Mouse (Mus musculus) intestine, embryonic 16.5 days (tissue): ENCODE measurements around the gene Samd1. TPM values are rescaled to one million over a fixed set of nuclear protein-coding genes. Genes with fewer than 3 reads are reported as not detected.

Experiments used
- ATAC-seq: fragments of 200-750 bp; cut with Nextera tagmentation; 2 replicates; pipeline ENCODE4 v1.8.0; 2017; ENCODE audit warnings: moderate TSS enrichment, moderate library complexity
- H3K27ac ChIP-seq: fragments of 300-500 bp; sonication (generic); 2 replicates; pipeline ENCODE4 v1.5.1; 2014; ENCODE audit warnings: mild to moderate bottlenecking, low read length
- H3K27me3 ChIP-seq: fragments of 300-500 bp; sonication (generic); replicated peaks from 2 replicates; pipeline ENCODE4 v1.6.1; 2014; ENCODE audit warnings: low read length, control low read depth, mixed read lengths; ENCODE audit not compliant: control insufficient read depth, insufficient read depth
- H3K36me3 ChIP-seq: fragments of 300-500 bp; sonication (generic); 2 replicates; pipeline ENCODE4 v1.6.1; 2014; ENCODE audit warnings: low read length, control low read depth; ENCODE audit not compliant: control insufficient read depth, insufficient read depth
- H3K4me1 ChIP-seq: fragments of 300-500 bp; sonication (generic); 2 replicates; pipeline ENCODE4 v1.6.1; 2014; ENCODE audit warnings: low read length, control low read depth, mixed read lengths; ENCODE audit not compliant: control insufficient read depth, insufficient read depth
- H3K4me2 ChIP-seq: fragments of 300-500 bp; sonication (generic); 2 replicates; pipeline ENCODE4 v1.6.1; 2014; ENCODE audit warnings: low read depth, low read length, control low read depth
- H3K4me3 ChIP-seq: fragments of 300-500 bp; sonication (generic); 2 replicates; pipeline ENCODE4 v1.5.1; 2014; ENCODE audit warnings: mild to moderate bottlenecking, low read length
- H3K9ac ChIP-seq: fragments of 300-500 bp; sonication (generic); 2 replicates; pipeline ENCODE4 v1.6.1; 2014; ENCODE audit warnings: low read depth, low read length
- H3K9me3 ChIP-seq: fragments of 300-500 bp; sonication (generic); 2 replicates; pipeline ENCODE4 v1.6.1; 2016; ENCODE audit warnings: low read length, control low read depth; ENCODE audit not compliant: control insufficient read depth
- WGBS: fragments of 180-500 bp; shearing (Covaris S2); extraction: QIAGEN DNeasy Blood & Tissue Kit; methylation state at CpG from one replicate; pipeline ENCODE4 v1.1.7; 2014; 5-methylcytosine and 5-hydroxymethylcytosine counted together
- polyA plus RNA-seq: library from polyadenylated mRNA; unstranded; fragments of >200 nt; fragmentation: Nextera tagmentation; extraction: Ambion mirVana; gene quantifications from 2 replicates; pipeline ENCODE4 v1.2.1, GENCODE M21; 2015

The Samd1 gene
- polyA plus RNA-seq, 1 experiment from 2014 or later: 5.8 TPM

GRCm38 (mm10) chr8:84019738-84020137, 22.3 kb downstream of the Samd1 start:
- H3K27me3 ChIP-seq: no peaks in the 10 kb centered on the region
- 68% methylated on average over 9 of the region's 9 CpGs for WGBS
- no peaks in the 10 kb centered on the region for H3K36me3 ChIP-seq
- H3K4me3 ChIP-seq: no peak overlapping the region
- H3K4me2 ChIP-seq: no peak overlapping the region
- peaks cover 35% of the 10 kb centered on the region for H3K4me1 ChIP-seq
- ATAC-seq: no peak
- no peak overlapping the region for H3K9ac ChIP-seq
- H3K9me3 ChIP-seq: no peaks in the 10 kb centered on the region
- H3K27ac ChIP-seq: no peak overlapping the region

GRCm38 (mm10) chr8:84021096-84021495, 23.6 kb downstream of the Samd1 start, which contains the start of gene Palm3:
Gene Palm3, plus strand, starts transcription at chr8:84021471.
- H3K4me2 ChIP-seq: peak within 1 kb of the TSS; percentile 51
- H3K36me3 ChIP-seq: no peaks in the 10 kb centered on the region
- H3K9me3 ChIP-seq: no peaks in the 10 kb centered on the region
- peak within 1 kb of the TSS; percentile 27; the same call in 1 of the 2 replicates for H3K27ac ChIP-seq
- peaks cover 40% of the 10 kb centered on the region for H3K4me1 ChIP-seq
- no peaks in the 10 kb centered on the region for H3K27me3 ChIP-seq
- ATAC-seq: peak; percentile 72
- peak within 1 kb of the TSS; percentile 41 for H3K9ac ChIP-seq
- H3K4me3 ChIP-seq: peak within 1 kb of the TSS; percentile 41
- WGBS: 7% methylated on average over 18 of the region's 18 CpGs

- no peaks in the 10 kb centered on the region for H3K9me3 ChIP-seq
- H3K27me3 ChIP-seq: no peaks in the 10 kb centered on the region
- H3K36me3 ChIP-seq: no peaks in the 10 kb centered on the region
- H3K9ac ChIP-seq: peak overlapping the region; percentile 41
- peak overlapping the region; percentile 41 for H3K4me3 ChIP-seq
- H3K27ac ChIP-seq: peak overlapping the region; percentile 27; the same call in 1 of the 2 replicates
- peak overlapping the region; percentile 51 for H3K4me2 ChIP-seq
- H3K4me1 ChIP-seq: peaks cover 41% of the 10 kb centered on the region
- WGBS: 40% methylated on average over 12 of the region's 12 CpGs
- peak; percentile 7; the same call in 1 of the 2 replicates for ATAC-seq
These were observed 24.1 kb downstream of the Samd1 start for GRCm38 (mm10) chr8:84021569-84021968.

- no peak overlapping the region for H3K4me3 ChIP-seq
- H3K27me3 ChIP-seq: no peaks in the 10 kb centered on the region
- ATAC-seq: peak; percentile 31; the same call in 1 of the 2 replicates
- H3K4me2 ChIP-seq: peak overlapping the region; percentile 29; the same call in 1 of the 2 replicates
- no peaks in the 10 kb centered on the region for H3K9me3 ChIP-seq
- peaks cover 41% of the 10 kb centered on the region for H3K4me1 ChIP-seq
- no peaks in the 10 kb centered on the region for H3K36me3 ChIP-seq
- WGBS: 7% methylated on average over 5 of the region's 5 CpGs
- no peak overlapping the region for H3K27ac ChIP-seq
- no peak overlapping the region for H3K9ac ChIP-seq
These were observed 25.6 kb downstream of the Samd1 start for GRCm38 (mm10) chr8:84023085-84023484.

- WGBS: 38% methylated on average over 1 of the region's 1 CpGs
- H3K9me3 ChIP-seq: no peaks in the 10 kb centered on the region
- H3K4me2 ChIP-seq: peak overlapping the region; percentile 29; the same call in 1 of the 2 replicates
- no peaks in the 10 kb centered on the region for H3K36me3 ChIP-seq
- no peak overlapping the region for H3K27ac ChIP-seq
- H3K4me1 ChIP-seq: peaks cover 41% of the 10 kb centered on the region
- peak; percentile 28; the same call in 1 of the 2 replicates for ATAC-seq
- no peaks in the 10 kb centered on the region for H3K27me3 ChIP-seq
- H3K9ac ChIP-seq: no peak overlapping the region
- H3K4me3 ChIP-seq: no peak overlapping the region
These were observed 26.2 kb downstream of the Samd1 start for GRCm38 (mm10) chr8:84023631-84024030.

- no peak overlapping the region for H3K27ac ChIP-seq
- H3K36me3 ChIP-seq: no peaks in the 10 kb centered on the region
- no peak for ATAC-seq
- H3K4me2 ChIP-seq: no peak overlapping the region
- no peak overlapping the region for H3K9ac ChIP-seq
- no peak overlapping the region for H3K4me3 ChIP-seq
- H3K27me3 ChIP-seq: no peaks in the 10 kb centered on the region
- H3K9me3 ChIP-seq: no peaks in the 10 kb centered on the region
- peaks cover 41% of the 10 kb centered on the region for H3K4me1 ChIP-seq
- 17% methylated on average over 10 of the region's 10 CpGs for WGBS
These were observed 26.7 kb downstream of the Samd1 start for GRCm38 (mm10) chr8:84024171-84024570.

GRCm38 (mm10) chr8:84025863-84026262, 28.4 kb downstream of the Samd1 start:
- Histone ChIP-seq H3K9ac (peak overlapping the region; percentile 64), H3K4me3 (peak overlapping the region; percentile 51), H3K4me1 (peaks cover 32% of the 10 kb centered on the region), H3K27ac (no peak overlapping the region), H3K27me3 (no peaks in the 10 kb centered on the region), H3K36me3 (no peaks in the 10 kb centered on the region), H3K9me3 (no peaks in the 10 kb centered on the region), H3K4me2 (peak overlapping the region; percentile 90)
- 6% methylated on average over 41 of the region's 41 CpGs for WGBS
- ATAC-seq: peak; percentile 34

GRCm38 (mm10) chr8:84027449-84027848, 30.0 kb downstream of the Samd1 start:
- Histone ChIP-seq H3K4me2 (no peak overlapping the region), H3K27ac (no peak overlapping the region), H3K4me3 (no peak overlapping the region), H3K9me3 (no peaks in the 10 kb centered on the region), H3K27me3 (no peaks in the 10 kb centered on the region), H3K36me3 (no peaks in the 10 kb centered on the region), H3K4me1 (peaks cover 23% of the 10 kb centered on the region), H3K9ac (no peak overlapping the region)
- no peak for ATAC-seq
- 20% methylated on average over 10 of the region's 10 CpGs for WGBS

- Histone ChIP-seq H3K27me3 (no peaks in the 10 kb centered on the region), H3K9me3 (no peaks in the 10 kb centered on the region), H3K27ac (no peak overlapping the region), H3K36me3 (no peaks in the 10 kb centered on the region), H3K4me3 (no peak overlapping the region), H3K4me1 (peaks cover 6% of the 10 kb centered on the region; the same call in 1 of the 2 replicates), H3K9ac (no peak overlapping the region), H3K4me2 (no peak overlapping the region)
- WGBS: 91% methylated on average over 5 of the region's 5 CpGs
- no peak for ATAC-seq
These were observed 31.8 kb downstream of the Samd1 start for GRCm38 (mm10) chr8:84029272-84029671.

GRCm38 (mm10) chr8:84032777-84033176, 35.3 kb downstream of the Samd1 start:
- H3K4me1 ChIP-seq: no peaks in the 10 kb centered on the region
- no peak overlapping the region for H3K27ac ChIP-seq
- no peak for ATAC-seq
- H3K9ac ChIP-seq: no peak overlapping the region
- no peaks in the 10 kb centered on the region for H3K36me3 ChIP-seq
- H3K27me3 ChIP-seq: no peaks in the 10 kb centered on the region
- no peak overlapping the region for H3K4me3 ChIP-seq
- H3K4me2 ChIP-seq: no peak overlapping the region
- 68% methylated on average over 4 of the region's 4 CpGs for WGBS
- H3K9me3 ChIP-seq: no peaks in the 10 kb centered on the region
